Mouse (Mus musculus): ENCODE measurements at regions not wholly inside any gene's neighbourhood (a gene's known extent, or its start where the extent isn't known, plus 50 kb on each side); places are given as distances from the start of the nearest gene placed in this dataset.

DNA sequence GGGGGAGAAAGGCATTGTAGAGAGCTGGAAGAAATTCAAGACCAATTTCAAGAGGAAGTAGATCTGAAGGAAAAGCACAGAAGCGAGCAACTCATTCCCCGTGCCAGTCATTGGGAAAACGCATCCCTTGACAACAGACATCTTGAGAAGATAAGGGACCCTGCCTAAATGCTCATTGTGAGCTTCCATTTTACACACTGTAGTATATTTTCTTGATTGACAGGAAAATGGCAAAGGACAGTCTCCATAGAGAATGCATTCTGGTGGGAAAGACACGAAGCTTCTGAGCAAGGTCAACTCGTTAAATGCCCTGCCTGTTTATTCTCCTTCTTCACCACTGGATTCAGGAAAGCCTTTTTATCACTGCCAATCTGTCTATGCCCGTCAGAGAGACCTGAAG lies 424.1 kb upstream of the Vwc2 start:
- ATAC-seq (replicated peaks; ENCODE audit: poor library complexity) = no peak

DNA sequence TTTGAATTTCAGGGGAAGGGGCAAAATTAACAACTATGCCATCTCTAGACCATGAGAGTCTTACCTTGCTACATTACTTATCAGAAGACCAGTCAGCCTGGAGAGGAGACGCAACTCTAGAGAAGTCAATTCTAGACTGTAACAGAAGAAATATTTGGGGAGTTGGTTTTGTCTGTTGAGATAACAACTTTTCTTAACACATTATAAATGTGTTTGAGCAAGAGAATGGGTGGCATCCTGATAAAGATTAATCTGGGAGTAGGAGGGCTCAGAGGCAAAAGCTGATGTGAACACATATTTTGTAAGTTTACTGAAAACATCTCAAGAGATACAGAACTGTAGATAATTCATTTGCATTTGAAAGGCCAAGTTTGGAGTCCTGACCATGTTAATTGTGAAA lies 389.0 kb upstream of the Vwc2 start:
- ATAC-seq (replicated peaks; ENCODE audit: poor library complexity) = no peak

GRCm38 (mm10) chr11:10728818-10729549 lies 385.0 kb upstream of the Vwc2 start:
- 0 out of 2 replicates have a peak, but pooled peaks have one; percentile 64 for ATAC-seq (replicated peaks; ENCODE audit: poor library complexity)
